Comparison of ENCODE assay signal across 25 mouse cellular contexts in genomic region chr16:14405636-14406035, GRCm38 (mm10).
"Had no signal": no experiment of that assay in that cellular context is flagged by ENCODE, and none has a peak within 500 bp of the region (broad histone marks: within the 10 kb centered on the region; RNA-seq: fewer than 3 reads in every experiment).

No protein-coding gene starts in this region.

- H3K4me3 ChIP-seq: embryonic facial prominence, embryonic 10.5 days; embryonic facial prominence, embryonic 12.5 days; embryonic facial prominence, embryonic 13.5 days; embryonic facial prominence, embryonic 15.5 days; erythroblast, embryonic 14.5 days; forebrain, embryonic 10.5 days; forebrain, embryonic 12.5 days; forebrain, embryonic 13.5 days; forebrain, embryonic 15.5 days; gastrocnemius, adult 2 months; heart, adult 2 months had no signal

- H3K27me3 ChIP-seq: embryonic facial prominence, embryonic 12.5 days; embryonic facial prominence, embryonic 13.5 days; embryonic facial prominence, embryonic 15.5 days; forebrain, embryonic 12.5 days; forebrain, embryonic 13.5 days; forebrain, embryonic 15.5 days had no signal

- H3K4me1 ChIP-seq: embryonic facial prominence, embryonic 10.5 days; embryonic facial prominence, embryonic 12.5 days; embryonic facial prominence, embryonic 13.5 days; embryonic facial prominence, embryonic 15.5 days; forebrain, embryonic 10.5 days; forebrain, embryonic 12.5 days; forebrain, embryonic 13.5 days; forebrain, embryonic 15.5 days had no signal

- DNase-seq: cerebellum, adult 8-10 months; cerebellum, adult 9-10 months; cerebellum, adult 9-11 months; cerebellum, postnatal 10 days; cerebellum, postnatal 14 days; cerebellum, postnatal 25 days; cerebellum, postnatal 36 days; embryo, embryonic 11 days; forebrain, postnatal 0 days; gastrocnemius, adult 2 months; gastrocnemius, postnatal 10 days; gastrocnemius, postnatal 14 days; gastrocnemius, postnatal 25 days; gastrocnemius, postnatal 36 days; heart, adult 18-20 months had no signal

- H3K27ac ChIP-seq: embryonic facial prominence, embryonic 10.5 days; embryonic facial prominence, embryonic 12.5 days; embryonic facial prominence, embryonic 13.5 days; embryonic facial prominence, embryonic 15.5 days; forebrain, embryonic 10.5 days; forebrain, embryonic 12.5 days; forebrain, embryonic 13.5 days; forebrain, embryonic 15.5 days; gastrocnemius, adult 2 months; heart, adult 2 months had no signal

- H3K9me3 ChIP-seq: embryonic facial prominence, embryonic 10.5 days; embryonic facial prominence, embryonic 12.5 days; embryonic facial prominence, embryonic 13.5 days; embryonic facial prominence, embryonic 15.5 days; forebrain, embryonic 10.5 days; forebrain, embryonic 12.5 days; forebrain, embryonic 13.5 days; forebrain, embryonic 15.5 days had no signal
